Mouse (Mus musculus): Measurements from ENCODE around the gene Bok. TPM values are rescaled to one million over a fixed set of nuclear protein-coding genes. Genes with fewer than 3 reads are reported as not detected.

The Bok gene
- polyA plus RNA-seq, 1 experiment from 2014 or later = 34.9 TPM

GRCm38 (mm10) chr1:93694966-93695365, 9.5 kb downstream of the Bok start:
- Histone ChIP-seq H3K9me3 (replicated peaks) (no peaks in the 10 kb centered on the region), H3K4me1 (no peaks in the 10 kb centered on the region), H3K27me3 (ENCODE audit: low read depth, poor library complexity, severe bottlenecking) (no peaks in the 10 kb centered on the region), H3K36me3 (peaks cover 30% of the 10 kb centered on the region), H3K27ac (no peak overlapping the region), H3K4me3 (no peak overlapping the region)
- WGBS = 87% methylated on average over 6 of the region's 6 CpGs
- no peak for DNase-seq (ENCODE audit: low spot score)

- H3K4me1 ChIP-seq = no peaks in the 10 kb centered on the region
- H3K36me3 ChIP-seq = peaks cover 21% of the 10 kb centered on the region
- no peaks in the 10 kb centered on the region for H3K27me3 ChIP-seq (ENCODE audit: low read depth, poor library complexity, severe bottlenecking)
- DNase-seq (ENCODE audit: low spot score) = no peak
- no peaks in the 10 kb centered on the region for H3K9me3 ChIP-seq (replicated peaks)
- no peak overlapping the region for H3K27ac ChIP-seq
- WGBS = 49% methylated on average over 3 of the region's 3 CpGs
- no peak overlapping the region for H3K4me3 ChIP-seq
These were observed 11.9 kb downstream of the Bok start for GRCm38 (mm10) chr1:93697317-93697716.

GRCm38 (mm10) chr1:93699159-93699558, 13.7 kb downstream of the Bok start:
- H3K9me3 ChIP-seq (replicated peaks) = no peaks in the 10 kb centered on the region
- no peak overlapping the region for H3K27ac ChIP-seq
- peaks cover 32% of the 10 kb centered on the region for H3K36me3 ChIP-seq
- DNase-seq (ENCODE audit: low spot score) = no peak
- WGBS = 90% methylated on average over 4 of the region's 4 CpGs
- H3K27me3 ChIP-seq (ENCODE audit: low read depth, poor library complexity, severe bottlenecking) = no peaks in the 10 kb centered on the region
- no peak overlapping the region for H3K4me3 ChIP-seq
- H3K4me1 ChIP-seq = no peaks in the 10 kb centered on the region

- Histone ChIP-seq H3K9me3 (replicated peaks) (no peaks in the 10 kb centered on the region), H3K27me3 (ENCODE audit: low read depth, poor library complexity, severe bottlenecking) (no peaks in the 10 kb centered on the region), H3K4me3 (no peak overlapping the region), H3K36me3 (peaks cover 32% of the 10 kb centered on the region), H3K4me1 (no peaks in the 10 kb centered on the region), H3K27ac (no peak overlapping the region)
- DNase-seq (ENCODE audit: low spot score) = no peak
- 84% methylated on average over 1 of the region's 1 CpGs for WGBS
These were observed 16.6 kb downstream of the Bok start for GRCm38 (mm10) chr1:93702106-93702505.

GRCm38 (mm10) chr1:93703472-93704048, 18.1 kb downstream of the Bok start:
- 90% methylated on average over 10 of the region's 10 CpGs for WGBS
- no peaks in the 10 kb centered on the region for H3K4me1 ChIP-seq
- H3K4me3 ChIP-seq = no peak overlapping the region
- H3K9me3 ChIP-seq (replicated peaks) = no peaks in the 10 kb centered on the region
- H3K36me3 ChIP-seq = peaks cover 35% of the 10 kb centered on the region
- no peak overlapping the region for H3K27ac ChIP-seq
- no peaks in the 10 kb centered on the region for H3K27me3 ChIP-seq (ENCODE audit: low read depth, poor library complexity, severe bottlenecking)
- no peak for DNase-seq (ENCODE audit: low spot score)

- Histone ChIP-seq H3K4me1 (no peaks in the 10 kb centered on the region), H3K27me3 (ENCODE audit: low read depth, poor library complexity, severe bottlenecking) (no peaks in the 10 kb centered on the region), H3K36me3 (peaks cover 36% of the 10 kb centered on the region), H3K27ac (no peak overlapping the region), H3K4me3 (no peak overlapping the region), H3K9me3 (replicated peaks) (no peaks in the 10 kb centered on the region)
- DNase-seq (ENCODE audit: low spot score) = no peak
- 92% methylated on average over 9 of the region's 9 CpGs for WGBS
These were observed 18.9 kb downstream of the Bok start for GRCm38 (mm10) chr1:93704341-93704740.

GRCm38 (mm10) chr1:93705389-93705788, 19.9 kb downstream of the Bok start:
- DNase-seq (ENCODE audit: low spot score) = no peak
- Histone ChIP-seq H3K36me3 (peaks cover 36% of the 10 kb centered on the region), H3K4me3 (no peak overlapping the region), H3K9me3 (replicated peaks) (no peaks in the 10 kb centered on the region), H3K27me3 (ENCODE audit: low read depth, poor library complexity, severe bottlenecking) (no peaks in the 10 kb centered on the region), H3K27ac (no peak overlapping the region), H3K4me1 (no peaks in the 10 kb centered on the region)
- 82% methylated on average over 3 of the region's 3 CpGs for WGBS

GRCm38 (mm10) chr1:93716166-93716565, 30.7 kb downstream of the Bok start:
- WGBS = 93% methylated on average over 2 of the region's 2 CpGs
- H3K4me3 ChIP-seq = no peak overlapping the region

GRCm38 (mm10) chr1:93721557-93721956, 36.1 kb downstream of the Bok start:
- Histone ChIP-seq H3K27ac (no peak overlapping the region), H3K27me3 (ENCODE audit: low read depth, poor library complexity, severe bottlenecking) (no peaks in the 10 kb centered on the region), H3K4me3 (no peak overlapping the region), H3K4me1 (no peaks in the 10 kb centered on the region), H3K9me3 (replicated peaks) (no peaks in the 10 kb centered on the region), H3K36me3 (peaks cover 38% of the 10 kb centered on the region)
- 73% methylated on average over 7 of the region's 7 CpGs for WGBS
- DNase-seq (ENCODE audit: low spot score) = no peak

More at GRCm38 (mm10) chr1:93716166-93716565, 30.7 kb downstream of the Bok start:
- Histone ChIP-seq H3K27me3 (ENCODE audit: low read depth, poor library complexity, severe bottlenecking) (no peaks in the 10 kb centered on the region), H3K4me1 (no peaks in the 10 kb centered on the region), H3K9me3 (replicated peaks) (no peaks in the 10 kb centered on the region), H3K27ac (no peak overlapping the region), H3K36me3 (peaks cover 55% of the 10 kb centered on the region)
- no peak for DNase-seq (ENCODE audit: low spot score)

GRCm38 (mm10) chr1:93724623-93725022, 39.2 kb downstream of the Bok start:
- Histone ChIP-seq H3K4me1 (no peaks in the 10 kb centered on the region), H3K27me3 (ENCODE audit: low read depth, poor library complexity, severe bottlenecking) (no peaks in the 10 kb centered on the region), H3K27ac (no peak overlapping the region), H3K36me3 (peaks cover 38% of the 10 kb centered on the region), H3K9me3 (replicated peaks) (no peaks in the 10 kb centered on the region), H3K4me3 (no peak overlapping the region)
- 91% methylated on average over 3 of the region's 3 CpGs for WGBS
- DNase-seq (ENCODE audit: low spot score) = no peak

GRCm38 (mm10) chr1:93725665-93726064, 40.2 kb downstream of the Bok start:
- no peak for DNase-seq (ENCODE audit: low spot score)
- Histone ChIP-seq H3K9me3 (replicated peaks) (no peaks in the 10 kb centered on the region), H3K27me3 (ENCODE audit: low read depth, poor library complexity, severe bottlenecking) (no peaks in the 10 kb centered on the region), H3K4me1 (no peaks in the 10 kb centered on the region), H3K36me3 (peaks cover 34% of the 10 kb centered on the region), H3K27ac (no peak overlapping the region), H3K4me3 (no peak overlapping the region)
- WGBS = 90% methylated on average over 5 of the region's 5 CpGs

- Histone ChIP-seq H3K4me1 (no peaks in the 10 kb centered on the region), H3K9me3 (replicated peaks) (no peaks in the 10 kb centered on the region), H3K27ac (no peak overlapping the region), H3K27me3 (ENCODE audit: low read depth, poor library complexity, severe bottlenecking) (no peaks in the 10 kb centered on the region), H3K36me3 (peaks cover 30% of the 10 kb centered on the region), H3K4me3 (no peak overlapping the region)
- 94% methylated on average over 3 of the region's 3 CpGs for WGBS
- no peak for DNase-seq (ENCODE audit: low spot score)
These were observed 40.7 kb downstream of the Bok start for GRCm38 (mm10) chr1:93726116-93726515.

GRCm38 (mm10) chr1:93726974-93727373, 41.5 kb downstream of the Bok start:
- Histone ChIP-seq H3K9me3 (replicated peaks) (no peaks in the 10 kb centered on the region), H3K27ac (no peak overlapping the region), H3K4me3 (no peak overlapping the region), H3K27me3 (ENCODE audit: low read depth, poor library complexity, severe bottlenecking) (no peaks in the 10 kb centered on the region), H3K36me3 (peaks cover 30% of the 10 kb centered on the region), H3K4me1 (no peaks in the 10 kb centered on the region)
- DNase-seq (ENCODE audit: low spot score) = peak; percentile 46
- 64% methylated on average over 3 of the region's 3 CpGs for WGBS

- DNase-seq (ENCODE audit: low spot score) = no peak
- no peak overlapping the region for H3K27ac ChIP-seq
- WGBS = 88% methylated on average over 5 of the region's 5 CpGs
These were observed 45.6 kb downstream of the Bok start for GRCm38 (mm10) chr1:93731103-93731502.

More at GRCm38 (mm10) chr1:93731103-93731502, 45.6 kb downstream of the Bok start:
- H3K27me3 ChIP-seq (ENCODE audit: low read depth, poor library complexity, severe bottlenecking) = no peaks in the 10 kb centered on the region
- no peaks in the 10 kb centered on the region for H3K9me3 ChIP-seq (replicated peaks)
- peaks cover 6% of the 10 kb centered on the region for H3K36me3 ChIP-seq
- no peak overlapping the region for H3K4me3 ChIP-seq
- H3K4me1 ChIP-seq = no peaks in the 10 kb centered on the region
